Mouse (Mus musculus) large intestine, adult 2 months (tissue): ENCODE measurements around the gene 2510009E07Rik. TPM values are rescaled to one million over a fixed set of nuclear protein-coding genes. Genes with fewer than 3 reads are reported as not detected.

Source experiments
- DNase-seq: peaks from one replicate; pipeline ENCODE4 v3.0.0-alpha.2; 2012; ENCODE audit warnings: low read depth, low spot score
- WGBS: fragments of 180-500 bp; shearing (Covaris S2); methylation state at CpG from one replicate; pipeline ENCODE4 v1.1.7; 2018; 5-methylcytosine and 5-hydroxymethylcytosine counted together
- polyA plus RNA-seq: library from polyadenylated mRNA; depleted of rRNA; stranded (reverse); fragments of >200 nt; gene quantifications from 2 replicates; pipeline ENCODE4 v1.2.3, GENCODE M21; 2012; rRNA removed

Gene 2510009E07Rik
- 4.6 and 5.3 TPM in 2 replicates for polyA plus RNA-seq

GRCm38 (mm10) chr16:21694463-21695241 is at the start of gene 2510009E07Rik:
2510009E07Rik (minus strand) TSS chr16:21694665.
- WGBS = under 1% methylated on average over 59 of the region's 61 CpGs
- peak; percentile 55 for DNase-seq

GRCm38 (mm10) chr16:21743401-21743800 is 48.9 kb upstream of the 2510009E07Rik start:
- WGBS = 88% methylated on average over 6 of the region's 6 CpGs
- DNase-seq = no peak

- DNase-seq = no peak
- WGBS = 92% methylated on average over 5 of the region's 5 CpGs
Observed at GRCm38 (mm10) chr16:21742898-21743297, 48.4 kb upstream of the 2510009E07Rik start.

GRCm38 (mm10) chr16:21742191-21742870 is 47.9 kb upstream of the 2510009E07Rik start:
- 82% methylated on average over 5 of the region's 5 CpGs for WGBS
- no peak for DNase-seq

- 83% methylated on average over 3 of the region's 3 CpGs for WGBS
- no peak for DNase-seq
Observed at GRCm38 (mm10) chr16:21741542-21741941, 47.1 kb upstream of the 2510009E07Rik start.

- WGBS = 83% methylated on average over 1 of the region's 1 CpGs
Observed at GRCm38 (mm10) chr16:21735638-21736037, 41.2 kb upstream of the 2510009E07Rik start.

GRCm38 (mm10) chr16:21727897-21728364 is 33.5 kb upstream of the 2510009E07Rik start:
- DNase-seq = peak; percentile 83
- WGBS = 30% methylated on average over 10 of the region's 10 CpGs

More at GRCm38 (mm10) chr16:21735638-21736037, 41.2 kb upstream of the 2510009E07Rik start:
- no peak for DNase-seq

- no peak for DNase-seq
- WGBS = 87% methylated on average over 3 of the region's 3 CpGs
Observed at GRCm38 (mm10) chr16:21727421-21727820, 33.0 kb upstream of the 2510009E07Rik start.

- no peak for DNase-seq
- 91% methylated on average over 1 of the region's 1 CpGs for WGBS
Observed at GRCm38 (mm10) chr16:21724261-21724660, 29.8 kb upstream of the 2510009E07Rik start.

- 63% methylated on average over 7 of the region's 7 CpGs for WGBS
- DNase-seq = no peak
Observed at GRCm38 (mm10) chr16:21719770-21720169, 25.3 kb upstream of the 2510009E07Rik start.

GRCm38 (mm10) chr16:21714516-21714915 is 20.1 kb upstream of the 2510009E07Rik start:
- no peak for DNase-seq
- 86% methylated on average over 10 of the region's 10 CpGs for WGBS

GRCm38 (mm10) chr16:21710321-21710720 is 15.9 kb upstream of the 2510009E07Rik start:
- DNase-seq = no peak
- WGBS = 38% methylated on average over 2 of the region's 2 CpGs

- WGBS = 47% methylated on average over 5 of the region's 5 CpGs
- DNase-seq = no peak
Observed at GRCm38 (mm10) chr16:21704691-21705090, 10.2 kb upstream of the 2510009E07Rik start.

- WGBS = 46% methylated on average over 3 of the region's 3 CpGs
- no peak for DNase-seq
Observed at GRCm38 (mm10) chr16:21702314-21702690, 7.8 kb upstream of the 2510009E07Rik start.

GRCm38 (mm10) chr16:21701611-21702313 is 7.3 kb upstream of the 2510009E07Rik start:
- 57% methylated on average over 10 of the region's 10 CpGs for WGBS
- no peak for DNase-seq

GRCm38 (mm10) chr16:21698136-21698535 is 3.7 kb upstream of the 2510009E07Rik start:
- 77% methylated on average over 3 of the region's 3 CpGs for WGBS
- no peak for DNase-seq

- DNase-seq = no peak
- WGBS = 83% methylated on average over 9 of the region's 9 CpGs
Observed at GRCm38 (mm10) chr16:21696946-21697345, 2.5 kb upstream of the 2510009E07Rik start.

- DNase-seq = no peak
- 8% methylated on average over 12 of the region's 12 CpGs for WGBS
Observed at GRCm38 (mm10) chr16:21695242-21695578, 745 bp upstream of the 2510009E07Rik start.

GRCm38 (mm10) chr16:21693981-21694462 is 443 bp downstream of the 2510009E07Rik start:
- DNase-seq = peak; percentile 28
- under 1% methylated on average over 45 of the region's 45 CpGs for WGBS

- DNase-seq = no peak
- 74% methylated on average over 5 of the region's 5 CpGs for WGBS
Observed at GRCm38 (mm10) chr16:21690216-21690755, 4.2 kb downstream of the 2510009E07Rik start.
